ENCODE assay signal across 7 mouse cellular contexts in genomic region chr4:133757269-133757835, GRCm38 (mm10). TPM values are rescaled to one million over a fixed set of nuclear protein-coding genes. Genes with fewer than 3 reads are reported as not detected.
DNase-seq lines count a peak whose midpoint lies in the region; ATAC-seq lines count a peak whose summit lies in the region.

No protein-coding gene starts in this region.

- no peaks in the 10 kb centered on the region for H3K36me3 ChIP-seq in intestine, embryonic 16.5 days (ENCODE audit: control insufficient read depth, insufficient read depth, low read length)
- no peaks in the 10 kb centered on the region for H3K36me3 ChIP-seq in midbrain, embryonic 11.5 days (ENCODE audit: control insufficient read depth, insufficient read depth, low read length)

- WGBS in intestine, embryonic 16.5 days: under 1% methylated on average over 38 of the region's 38 CpGs
- 0% methylated on average over 38 of the region's 38 CpGs for WGBS in midbrain, embryonic 11.5 days

- no peaks in the 10 kb centered on the region for H3K9me3 ChIP-seq in intestine, embryonic 16.5 days (ENCODE audit: control insufficient read depth, low read length)
- H3K9me3 ChIP-seq in midbrain, embryonic 11.5 days (ENCODE audit: control insufficient read depth, low read length): no peaks in the 10 kb centered on the region

- intact Hi-C loops in left cerebral cortex, postnatal 36 days (cut with DNase I): loop anchor here (1.0 to 10.0 kb wide), 3 partner anchors 56 to 163 kb away; partner anchors contain the start of gene Pigv

- H3K27me3 ChIP-seq in intestine, embryonic 16.5 days (replicated peaks; ENCODE audit: control insufficient read depth, insufficient read depth, low read length): no peaks in the 10 kb centered on the region
- no peaks in the 10 kb centered on the region for H3K27me3 ChIP-seq in midbrain, embryonic 11.5 days (ENCODE audit: control insufficient read depth, insufficient read depth, low read length)

- peak overlapping the region; percentile 90 for H3K4me2 ChIP-seq in intestine, embryonic 16.5 days (ENCODE audit: low read depth, low read length)
- peak overlapping the region; percentile 97 for H3K4me2 ChIP-seq in midbrain, embryonic 11.5 days

- peaks cover 17% of the 10 kb centered on the region for H3K4me1 ChIP-seq in intestine, embryonic 16.5 days (ENCODE audit: control insufficient read depth, insufficient read depth, low read length)
- H3K4me1 ChIP-seq in midbrain, embryonic 11.5 days (ENCODE audit: control insufficient read depth, insufficient read depth, low read length): peaks cover 17% of the 10 kb centered on the region

- ATAC-seq in intestine, embryonic 16.5 days: peak; percentile 61
- peak; percentile 19 for ATAC-seq in midbrain, embryonic 11.5 days (ENCODE audit: low FRiP score)

- DNase-seq in adrenal gland, postnatal 10 days: peak; percentile 89
- DNase-seq in embryo, embryonic 9.5 days (ENCODE audit: extremely low spot score): peak; percentile 87
- DNase-seq in gastrocnemius, postnatal 4 days (ENCODE audit: low spot score in 2 of 2): peak; percentile 55 to 86
- peak; percentile 85 to 89 for DNase-seq in left cerebral cortex, postnatal 36 days (ENCODE audit: low spot score in 2 of 2)
- peak; percentile 99 for DNase-seq in midbrain, embryonic 11.5 days (ENCODE audit: low spot score, missing footprints)
- peak; percentile 82 for DNase-seq in skeletal muscle tissue, adult 2 months (ENCODE audit: low read depth, low spot score)

- peak overlapping the region; percentile 98 for H3K9ac ChIP-seq in intestine, embryonic 16.5 days (ENCODE audit: low read depth, low read length)
- H3K9ac ChIP-seq in midbrain, embryonic 11.5 days (ENCODE audit: low read length): peak overlapping the region; percentile 100

- peak overlapping the region; percentile 100 for H3K27ac ChIP-seq in intestine, embryonic 16.5 days (ENCODE audit: low read length)
- peak overlapping the region; percentile 100 for H3K27ac ChIP-seq in midbrain, embryonic 11.5 days (ENCODE audit: low read depth, low read length)

- peak overlapping the region; percentile 77 for H3K4me3 ChIP-seq in intestine, embryonic 16.5 days (ENCODE audit: low read length)
- peak overlapping the region; percentile 57 for H3K4me3 ChIP-seq in midbrain, embryonic 11.5 days (ENCODE audit: low read depth, low read length)

RNA-seq across cellular contexts. Expression of gene Arid1a, which starts 0.8 kb away (rescaled TPM):
- 10 to 100 TPM; 46.7 to 63.4 TPM for total RNA-seq in adrenal gland, postnatal 10 days (2021)
- 10 to 100 TPM; 55.0 to 55.5 TPM for total RNA-seq in gastrocnemius, postnatal 4 days (2021)
- polyA plus RNA-seq in intestine, embryonic 16.5 days (2015; fragmentation: Nextera tagmentation; extraction: Ambion mirVana): 17.8 and 18.5 TPM in 2 replicates
- total RNA-seq in left cerebral cortex, postnatal 36 days (2021): 10 to 100 TPM; 76.5 to 96.1 TPM
- 39.1 and 39.2 TPM in 2 replicates for polyA plus RNA-seq in midbrain, embryonic 11.5 days (2014; fragmentation: Nextera tagmentation; extraction: Ambion mirVana)

Comparison
In these comparisons a context has a peak if more than half of its experiments do, and no peak if none do; other contexts are left out.
1. Peak in every context shown above with its lines: DNase-seq, ATAC-seq, H3K4me3 ChIP-seq and H3K27ac ChIP-seq.